Mouse (Mus musculus) myocyte (in vitro differentiated cells): Measurements from ENCODE around the gene Immp1l.

Experiments
- CEBPB ChIP-seq: IDR thresholded peaks from 2 replicates; pipeline ENCODE4 v1.6.1; 2011; ENCODE audit warnings: mild to moderate bottlenecking, moderate library complexity; ENCODE audit not compliant: poor library complexity, insufficient read depth, severe bottlenecking
- E2F4 ChIP-seq: IDR thresholded peaks from one replicate; pipeline ENCODE4 v1.6.1; 2011; ENCODE audit warnings: mild to moderate bottlenecking, control low read depth, moderate library complexity; ENCODE audit not compliant: insufficient read depth
- MAX ChIP-seq: IDR thresholded peaks from one replicate; pipeline ENCODE4 v1.6.1; 2011; ENCODE audit warnings: low read depth, mild to moderate bottlenecking, control low read depth
- POLR2A ChIP-seq: IDR thresholded peaks from one replicate; pipeline ENCODE4 v1.6.1; 2011; ENCODE audit warnings: low read depth, mild to moderate bottlenecking, control low read depth, moderate library complexity; ENCODE audit not compliant: insufficient read length
- POLR2AphosphoS2 ChIP-seq: IDR thresholded peaks from one replicate; pipeline ENCODE4 v1.6.1; 2011; ENCODE audit warnings: low read depth, control low read depth; ENCODE audit not compliant: insufficient read length

DNA sequence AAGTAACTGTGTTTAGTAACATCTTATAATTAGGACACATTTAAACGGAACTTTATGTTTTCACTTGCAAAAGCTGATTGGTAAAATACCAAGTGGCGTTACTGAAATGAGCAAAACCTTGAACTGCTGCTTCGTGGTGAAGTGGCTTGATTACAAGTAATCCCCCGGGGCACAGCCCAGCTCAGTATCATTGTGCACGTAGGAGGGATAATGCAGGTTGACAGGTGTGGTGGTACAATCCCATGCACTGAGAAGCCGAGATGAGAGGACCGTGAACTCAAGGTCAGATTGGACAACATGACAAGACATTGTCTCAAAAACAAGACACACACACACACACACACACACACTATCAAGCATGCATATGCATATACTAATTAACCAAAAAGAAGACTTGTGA, 80.8 kb downstream of the Immp1l start:
- no peak for TF ChIP-seq POLR2A
- TF ChIP-seq MAX: no peak
- TF ChIP-seq POLR2AphosphoS2: no peak
- no peak for TF ChIP-seq E2F4
- TF ChIP-seq CEBPB: no peak
